Mouse (Mus musculus) neural tube, embryonic 15.5 days (tissue): ENCODE data around the gene Mdh1. TPM values are rescaled to one million over a fixed set of nuclear protein-coding genes. Genes with fewer than 3 reads are reported as not detected.

Experiments used
- ATAC-seq: fragments of 200-750 bp; cut with Nextera tagmentation; 2 replicates; pipeline ENCODE4 v1.8.0; 2017; ENCODE audit warnings: mild to moderate bottlenecking, moderate TSS enrichment, moderate library complexity; ENCODE audit not compliant: low FRiP score
- H3K27ac ChIP-seq: fragments of 300-500 bp; sonication (generic); replicated peaks from 2 replicates; pipeline ENCODE4 v1.5.1; 2015; ENCODE audit warnings: mild to moderate bottlenecking, inconsistent platforms
- H3K27me3 ChIP-seq: fragments of 300-500 bp; sonication (generic); replicated peaks from 2 replicates; pipeline ENCODE4 v1.6.1; 2015; ENCODE audit warnings: inconsistent platforms
- H3K36me3 ChIP-seq: fragments of 300-500 bp; sonication (generic); 2 replicates; pipeline ENCODE4 v1.6.1; 2015; ENCODE audit warnings: inconsistent platforms
- H3K4me1 ChIP-seq: fragments of 300-500 bp; sonication (generic); 2 replicates; pipeline ENCODE4 v1.6.1; 2015; ENCODE audit warnings: inconsistent platforms
- H3K4me2 ChIP-seq: fragments of 300-500 bp; sonication (generic); 2 replicates; pipeline ENCODE4 v1.6.1; 2015; ENCODE audit warnings: inconsistent platforms, mild to moderate bottlenecking, moderate library complexity
- H3K4me3 ChIP-seq: fragments of 300-500 bp; sonication (generic); replicated peaks from 2 replicates; pipeline ENCODE4 v1.5.1; 2015; ENCODE audit warnings: mild to moderate bottlenecking, inconsistent platforms
- H3K9ac ChIP-seq: fragments of 300-500 bp; sonication (generic); replicated peaks from 2 replicates; pipeline ENCODE4 v1.6.1; 2015; ENCODE audit warnings: mild to moderate bottlenecking, inconsistent platforms
- H3K9me3 ChIP-seq: fragments of 300-500 bp; sonication (generic); replicated peaks from 2 replicates; pipeline ENCODE4 v1.6.1; 2016; ENCODE audit warnings: inconsistent platforms
- whole genome bisulfite sequencing: fragments of 180-500 bp; shearing (Covaris S2); methylation state at CpG from one replicate; pipeline ENCODE4 v1.1.7; 2015; ENCODE audit warnings: mixed read lengths; 5-methylcytosine and 5-hydroxymethylcytosine counted together
- polyA plus RNA-seq: library from polyadenylated mRNA; unstranded; fragments of >200 nt; fragmentation: Nextera tagmentation; extraction: Ambion mirVana; gene quantifications from 2 replicates; pipeline ENCODE4 v1.2.1, GENCODE M21; 2015

Mdh1 gene
- polyA plus RNA-seq = 647 and 664 TPM in 2 replicates

DNA sequence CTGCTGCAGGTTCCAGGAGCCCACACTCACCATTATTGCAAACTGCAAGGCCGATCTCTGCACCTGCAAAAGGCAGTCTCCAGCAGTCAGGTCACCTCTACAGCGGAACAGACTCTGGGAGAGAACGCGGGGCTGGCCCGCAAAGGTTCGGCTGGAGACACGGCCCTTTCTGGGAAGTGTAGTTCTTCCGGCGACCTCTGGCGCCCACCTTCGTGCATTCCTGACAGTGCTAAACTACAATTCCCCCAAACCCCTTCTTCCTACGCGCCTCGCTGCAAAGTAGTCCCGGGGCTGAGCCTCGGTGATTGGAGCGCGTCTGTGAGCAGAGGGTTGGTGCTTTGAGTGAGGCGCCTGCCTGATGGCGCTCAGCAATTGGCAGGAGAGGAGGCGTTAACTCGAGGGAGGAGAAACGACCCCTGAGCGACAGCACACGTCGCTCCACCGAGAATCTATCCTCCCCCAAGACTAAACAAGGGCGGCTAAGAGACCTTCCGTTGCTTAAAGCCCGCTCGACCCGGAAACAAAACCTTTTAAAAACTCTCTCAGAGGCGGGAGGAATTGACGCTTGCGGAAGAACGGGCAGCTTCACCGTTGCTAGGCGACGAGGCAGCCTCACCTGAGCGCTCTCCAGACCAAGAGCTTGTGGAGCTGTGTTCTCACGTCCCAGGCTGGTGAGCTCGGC, at the start of gene Mdh1, which contains the start of gene Wdpcp:
TSS of gene Mdh1 (minus strand) at position 668 of the 682 bp plus-strand sequence.
TSS of gene Wdpcp (plus strand) at position 536 of the 682 bp plus-strand sequence.
- Histone ChIP-seq H3K9me3 (no peaks in the 10 kb centered on the region), H3K27me3 (no peaks in the 10 kb centered on the region), H3K27ac (peak within 1 kb of the TSS; percentile 93), H3K4me3 (peak within 1 kb of the TSS; percentile 92), H3K4me2 (peak within 1 kb of the TSS; percentile 67), H3K4me1 (peaks cover 27% of the 10 kb centered on the region), H3K9ac (peak within 1 kb of the TSS; percentile 92), H3K36me3 (no peaks in the 10 kb centered on the region)
- ATAC-seq = peak; percentile 99
- WGBS = under 1% methylated on average over 42 of the region's 42 CpGs

DNA sequence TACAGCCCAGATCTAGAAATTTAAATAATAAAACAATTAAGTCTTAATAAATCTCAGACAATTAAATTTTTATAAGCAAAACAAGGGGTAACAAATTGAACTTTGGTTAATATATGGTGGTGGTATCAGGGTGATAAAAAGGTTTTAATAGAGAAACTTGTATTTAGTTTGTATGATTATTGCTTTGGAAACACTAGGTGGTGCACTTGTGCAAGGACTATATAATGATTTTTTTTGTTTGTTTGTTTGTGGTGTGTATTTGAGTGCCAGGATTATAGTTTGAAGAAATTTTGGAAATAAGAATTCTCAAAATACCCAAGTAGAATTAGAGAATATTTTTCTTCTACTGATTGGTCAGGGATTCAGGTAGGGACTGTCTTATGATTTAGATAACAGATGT, 43.7 kb upstream of the Mdh1 start:
- no peak for ATAC-seq
- H3K4me1 ChIP-seq = no peaks in the 10 kb centered on the region
- no peak overlapping the region for H3K4me2 ChIP-seq
- H3K9me3 ChIP-seq = no peaks in the 10 kb centered on the region
- no peak overlapping the region for H3K27ac ChIP-seq
- H3K4me3 ChIP-seq = no peak overlapping the region
- no peaks in the 10 kb centered on the region for H3K27me3 ChIP-seq
- no peaks in the 10 kb centered on the region for H3K36me3 ChIP-seq
- H3K9ac ChIP-seq = no peak overlapping the region

DNA sequence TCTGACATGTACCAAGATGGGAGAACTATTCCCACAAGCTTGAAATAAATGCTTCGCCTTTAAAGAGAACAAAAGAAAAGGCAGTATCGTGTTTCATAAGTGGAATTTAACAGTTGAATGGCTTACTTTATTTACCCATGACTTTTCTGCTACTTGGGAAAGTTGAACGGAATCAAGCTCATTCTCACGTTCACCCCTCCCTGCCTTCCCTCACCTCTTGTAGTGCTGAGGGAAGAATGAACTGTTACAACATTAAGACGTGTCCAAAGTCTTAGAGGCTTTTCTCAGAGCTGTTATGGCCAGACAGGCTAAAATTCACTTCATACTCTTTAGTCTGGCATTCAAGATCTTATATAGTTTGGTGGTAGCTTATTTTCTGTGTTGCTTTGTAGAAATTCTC, 30.3 kb upstream of the Mdh1 start:
- H3K9ac ChIP-seq = no peak overlapping the region
- 74% methylated on average over 5 of the region's 5 CpGs for WGBS
- no peaks in the 10 kb centered on the region for H3K4me1 ChIP-seq
- H3K4me2 ChIP-seq = no peak overlapping the region
- no peaks in the 10 kb centered on the region for H3K36me3 ChIP-seq
- ATAC-seq = no peak
- no peak overlapping the region for H3K27ac ChIP-seq
- H3K27me3 ChIP-seq = no peaks in the 10 kb centered on the region
- H3K4me3 ChIP-seq = no peak overlapping the region
- H3K9me3 ChIP-seq = no peaks in the 10 kb centered on the region

DNA sequence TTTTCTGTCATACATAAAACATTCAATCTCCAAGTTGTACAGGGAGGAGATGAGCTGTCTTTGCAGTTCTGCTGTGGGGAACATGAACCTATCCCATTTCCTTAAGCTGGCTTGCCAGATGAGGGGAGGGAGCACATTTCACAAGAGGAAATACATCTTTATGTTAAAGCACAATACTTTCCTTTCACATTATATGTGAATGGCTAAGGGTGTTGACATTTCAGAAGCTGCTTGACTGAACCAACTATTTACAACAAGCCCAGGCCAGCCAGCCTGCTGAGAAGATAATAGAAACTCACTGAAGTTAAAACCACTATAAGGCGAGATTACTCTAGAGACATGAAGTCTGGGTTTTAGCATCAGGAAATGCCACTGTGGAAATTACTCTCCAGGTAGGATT, 11.1 kb upstream of the Mdh1 start:
- WGBS = 43% methylated on average over 1 of the region's 1 CpGs
- H3K4me2 ChIP-seq = no peak overlapping the region
- ATAC-seq = no peak
- H3K9me3 ChIP-seq = no peaks in the 10 kb centered on the region
- no peaks in the 10 kb centered on the region for H3K27me3 ChIP-seq
- H3K9ac ChIP-seq = no peak overlapping the region
- H3K27ac ChIP-seq = no peak overlapping the region
- H3K36me3 ChIP-seq = no peaks in the 10 kb centered on the region
- no peak overlapping the region for H3K4me3 ChIP-seq
- no peaks in the 10 kb centered on the region for H3K4me1 ChIP-seq

DNA sequence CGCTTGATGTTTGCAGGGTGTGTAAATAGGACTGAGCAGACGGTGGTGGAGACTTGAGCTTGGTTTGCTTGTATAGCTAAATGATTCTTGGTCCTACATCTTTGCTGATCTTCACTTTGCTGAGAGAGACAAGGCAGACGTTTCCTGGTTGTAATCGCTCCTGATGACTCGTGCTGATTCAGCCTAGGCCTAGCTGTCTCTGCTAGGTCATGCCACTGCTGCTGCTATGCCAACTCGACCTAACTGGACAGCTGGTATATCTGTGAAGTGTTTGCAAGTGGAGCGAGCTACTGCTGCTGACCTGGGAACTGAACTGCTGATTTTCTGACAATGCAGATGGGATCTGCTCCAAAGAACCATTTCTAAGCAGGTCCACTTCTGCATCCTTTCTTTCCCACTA, 9.3 kb upstream of the Mdh1 start:
- 79% methylated on average over 7 of the region's 7 CpGs for WGBS
- no peak overlapping the region for H3K4me2 ChIP-seq
- ATAC-seq = no peak
- no peak overlapping the region for H3K9ac ChIP-seq
- H3K4me3 ChIP-seq = no peak overlapping the region
- no peaks in the 10 kb centered on the region for H3K4me1 ChIP-seq
- H3K27ac ChIP-seq = no peak overlapping the region
- no peaks in the 10 kb centered on the region for H3K9me3 ChIP-seq
- no peaks in the 10 kb centered on the region for H3K36me3 ChIP-seq
- no peaks in the 10 kb centered on the region for H3K27me3 ChIP-seq

DNA sequence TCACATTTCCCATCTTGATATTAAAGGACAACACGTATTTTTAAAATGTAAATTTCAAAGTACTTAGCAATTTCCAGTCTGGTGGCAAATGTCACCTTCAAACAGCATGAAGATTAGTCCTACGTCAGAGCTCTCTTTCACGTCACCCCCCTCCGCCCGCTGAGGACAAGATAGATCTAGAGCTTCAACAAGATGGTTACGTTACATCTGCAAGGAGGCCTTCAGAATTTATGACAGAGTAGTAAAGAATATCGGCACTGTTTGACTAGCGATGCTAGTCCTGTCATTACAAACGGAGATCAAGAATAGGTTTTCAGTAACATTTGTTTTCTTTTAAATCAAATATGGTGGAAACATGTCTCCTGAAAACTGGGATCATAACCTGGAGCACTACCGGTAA, 1.2 kb downstream of the Mdh1 start:
- 7% methylated on average over 10 of the region's 10 CpGs for WGBS
- peak overlapping the region; percentile 93 for H3K27ac ChIP-seq
- peaks cover 5% of the 10 kb centered on the region; the same call in 1 of the 2 replicates for H3K36me3 ChIP-seq
- peaks cover 27% of the 10 kb centered on the region for H3K4me1 ChIP-seq
- peak overlapping the region; percentile 92 for H3K4me3 ChIP-seq
- no peaks in the 10 kb centered on the region for H3K9me3 ChIP-seq
- ATAC-seq = no peak
- no peaks in the 10 kb centered on the region for H3K27me3 ChIP-seq
- peak overlapping the region; percentile 92 for H3K9ac ChIP-seq
- H3K4me2 ChIP-seq = peak overlapping the region; percentile 67

GRCm38 (mm10) chr11:21570109-21570474, 2.1 kb downstream of the Mdh1 start:
- H3K27ac ChIP-seq = no peak overlapping the region
- peaks cover 11% of the 10 kb centered on the region for H3K36me3 ChIP-seq
- no peak overlapping the region for H3K9ac ChIP-seq
- H3K9me3 ChIP-seq = no peaks in the 10 kb centered on the region
- peaks cover 27% of the 10 kb centered on the region for H3K4me1 ChIP-seq
- no peaks in the 10 kb centered on the region for H3K27me3 ChIP-seq
- WGBS = 35% methylated on average over 2 of the region's 2 CpGs
- ATAC-seq = no peak
- H3K4me3 ChIP-seq = 0 out of 2 replicates have a peak overlapping the region, but pooled peaks have one; percentile 2
- peak overlapping the region; percentile 67 for H3K4me2 ChIP-seq

GRCm38 (mm10) chr11:21569456-21570108, 2.6 kb downstream of the Mdh1 start:
- peaks cover 27% of the 10 kb centered on the region for H3K4me1 ChIP-seq
- WGBS = 38% methylated on average over 3 of the region's 3 CpGs
- no peak for ATAC-seq

DNA sequence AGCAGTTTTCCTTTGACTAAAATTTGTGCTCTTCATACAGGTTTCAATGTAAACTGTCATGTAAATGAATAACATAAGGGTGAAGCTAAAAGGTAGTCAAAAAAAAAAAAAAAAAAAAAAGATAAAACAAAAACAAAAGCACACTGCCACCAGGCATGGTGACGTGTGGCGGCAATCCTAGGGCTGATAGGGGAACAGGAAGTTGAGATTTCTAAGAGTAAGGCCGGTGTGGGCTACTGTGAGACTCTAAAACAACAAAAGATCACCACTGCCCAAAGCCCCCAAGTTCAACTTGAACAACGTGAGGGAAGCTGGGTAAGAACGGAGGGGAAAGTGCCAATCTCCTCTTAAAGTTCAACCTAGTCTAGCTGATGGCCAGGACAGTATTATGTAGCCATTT, 3.2 kb downstream of the Mdh1 start:
- Histone ChIP-seq H3K4me3 (no peak overlapping the region), H3K9ac (no peak overlapping the region), H3K27ac (0 out of 2 replicates have a peak overlapping the region, but pooled peaks have one; percentile 39), H3K27me3 (no peaks in the 10 kb centered on the region), H3K9me3 (no peaks in the 10 kb centered on the region), H3K4me2 (0 out of 2 replicates have a peak overlapping the region, but pooled peaks have one; percentile 27), H3K4me1 (peaks cover 27% of the 10 kb centered on the region), H3K36me3 (peaks cover 16% of the 10 kb centered on the region)
- ATAC-seq = no peak
- WGBS = 59% methylated on average over 5 of the region's 5 CpGs

More at GRCm38 (mm10) chr11:21569456-21570108, 2.6 kb downstream of the Mdh1 start:
- no peak overlapping the region for H3K9ac ChIP-seq
- H3K27ac ChIP-seq = 0 out of 2 replicates have a peak overlapping the region, but pooled peaks have one; percentile 39
- no peaks in the 10 kb centered on the region for H3K27me3 ChIP-seq
- H3K9me3 ChIP-seq = no peaks in the 10 kb centered on the region
- peak overlapping the region; percentile 67 for H3K4me2 ChIP-seq
- no peak overlapping the region for H3K4me3 ChIP-seq
- peaks cover 16% of the 10 kb centered on the region for H3K36me3 ChIP-seq

DNA sequence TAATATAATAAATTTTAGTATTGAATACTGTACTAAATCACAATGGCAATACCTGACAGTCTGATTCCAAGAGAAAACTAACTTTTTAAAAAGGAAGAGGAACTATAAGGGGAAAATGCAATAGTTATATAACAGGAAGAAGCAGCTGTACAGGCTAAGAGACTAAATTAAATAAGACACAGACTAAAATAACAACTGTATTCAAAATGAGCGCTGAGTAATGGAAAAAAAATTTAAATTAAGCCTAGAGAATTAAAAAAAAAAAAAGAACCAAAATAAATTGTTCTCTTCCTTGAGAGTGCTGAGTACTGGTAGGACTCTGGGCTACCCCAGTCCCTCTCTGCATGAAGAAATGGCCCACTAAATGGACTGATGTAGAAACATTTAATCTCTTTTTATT, 4.4 kb downstream of the Mdh1 start:
- H3K9me3 ChIP-seq = no peaks in the 10 kb centered on the region
- H3K36me3 ChIP-seq = peaks cover 23% of the 10 kb centered on the region
- ATAC-seq = no peak
- H3K9ac ChIP-seq = no peak overlapping the region
- H3K4me3 ChIP-seq = no peak overlapping the region
- H3K27ac ChIP-seq = no peak overlapping the region
- 94% methylated on average over 1 of the region's 1 CpGs for WGBS
- no peaks in the 10 kb centered on the region for H3K27me3 ChIP-seq
- H3K4me1 ChIP-seq = peaks cover 23% of the 10 kb centered on the region
- no peak overlapping the region for H3K4me2 ChIP-seq

DNA sequence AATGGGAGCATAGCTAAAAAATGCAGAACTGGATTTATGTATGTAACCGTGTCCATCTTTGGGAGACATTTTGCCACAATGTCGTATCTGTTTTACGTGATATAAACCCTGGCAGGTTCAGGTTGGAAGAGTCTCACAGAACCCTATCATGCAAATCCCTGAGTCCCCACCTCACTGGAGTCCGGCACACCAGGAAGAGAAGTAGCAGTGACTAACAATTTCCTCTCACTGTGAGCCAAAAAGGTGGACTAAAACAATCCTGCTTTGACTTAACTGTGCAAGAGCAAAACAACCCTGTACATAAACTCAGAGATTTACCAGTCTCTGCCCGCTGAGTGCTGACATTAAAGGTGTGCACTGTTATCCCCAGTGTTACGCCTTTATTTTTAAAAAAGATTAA, 5.2 kb downstream of the Mdh1 start:
- H3K27ac ChIP-seq = no peak overlapping the region
- WGBS = 92% methylated on average over 6 of the region's 6 CpGs
- peaks cover 26% of the 10 kb centered on the region for H3K36me3 ChIP-seq
- H3K4me3 ChIP-seq = no peak overlapping the region
- ATAC-seq = no peak
- no peak overlapping the region for H3K4me2 ChIP-seq
- no peaks in the 10 kb centered on the region for H3K27me3 ChIP-seq
- H3K9me3 ChIP-seq = no peaks in the 10 kb centered on the region
- H3K4me1 ChIP-seq = peaks cover 19% of the 10 kb centered on the region
- no peak overlapping the region for H3K9ac ChIP-seq
